Mouse (Mus musculus) ES-E14 (cell line): ENCODE measurements around the gene Pole2. TPM values are rescaled to one million over a fixed set of nuclear protein-coding genes. Genes with fewer than 3 reads are reported as not detected.

ENCODE experiments used
- DNase-seq: peaks from one replicate; pipeline ENCODE4 v3.0.0-alpha.2; 2013; ENCODE audit warnings: low read depth, low spot score
- H3K27ac ChIP-seq: 2 replicates; pipeline ENCODE4 v1.5.1; 2012; ENCODE audit warnings: low read depth, mild to moderate bottlenecking, low read length, moderate library complexity, mixed read lengths; ENCODE audit not compliant: poor library complexity, insufficient read depth, severe bottlenecking
- H3K36me3 ChIP-seq: 2 replicates; pipeline ENCODE4 v1.6.1; 2012; ENCODE audit warnings: mild to moderate bottlenecking, low read length, moderate library complexity, mixed read lengths; ENCODE audit not compliant: control insufficient read depth, poor library complexity, insufficient read depth, severe bottlenecking
- H3K4me1 ChIP-seq, 2 experiments: fragments of 150-350 bp in 1 of 2; sonication (generic) in 1 of 2; 2 replicates each; pipeline ENCODE4 v1.6.1; 2012; ENCODE audit warnings: low read length in 2 of 2, mild to moderate bottlenecking in 1 of 2, mixed read lengths in 1 of 2; ENCODE audit not compliant: control insufficient read depth in 2 of 2, insufficient read depth in 2 of 2, poor library complexity in 1 of 2
- H3K4me3 ChIP-seq, 2 experiments: fragments of 150-350 bp in 1 of 2; sonication (generic) in 1 of 2; 2 replicates each; pipeline ENCODE4 v1.5.1; 2012; ENCODE audit warnings: low read length in 2 of 2, low read depth in 1 of 2, mild to moderate bottlenecking in 1 of 2, mixed read lengths in 1 of 2; ENCODE audit not compliant: insufficient read depth in 1 of 2, poor library complexity in 1 of 2, severe bottlenecking in 1 of 2
- H3K9ac ChIP-seq: 2 replicates; pipeline ENCODE4 v1.6.1; 2012; ENCODE audit warnings: low read depth, mild to moderate bottlenecking, low read length, mixed read lengths; ENCODE audit not compliant: poor library complexity, insufficient read depth, severe bottlenecking
- H3K9me3 ChIP-seq: fragments of 150-350 bp; sonication (generic); 2 replicates; pipeline ENCODE4 v1.6.1; 2012; ENCODE audit warnings: low read depth, mild to moderate bottlenecking, low read length; ENCODE audit not compliant: control insufficient read depth, insufficient read depth
- CHD2 ChIP-seq: IDR thresholded peaks from 2 replicates; pipeline ENCODE4 v1.6.1; 2014; ENCODE audit warnings: mild to moderate bottlenecking, low read depth, low read length, inconsistent platforms
- HCFC1 ChIP-seq: IDR thresholded peaks from 2 replicates; pipeline ENCODE4 v1.6.1; 2012; ENCODE audit warnings: low read length, inconsistent platforms, borderline replicate concordance; ENCODE audit not compliant: insufficient read depth
- MAFK ChIP-seq: IDR thresholded peaks from 2 replicates; pipeline ENCODE4 v1.6.1; 2014; ENCODE audit warnings: mild to moderate bottlenecking, low read depth, low read length, inconsistent platforms; ENCODE audit not compliant: insufficient read depth
- ZC3H11A ChIP-seq: IDR thresholded peaks from 2 replicates; pipeline ENCODE4 v1.6.1; 2012; ENCODE audit warnings: low read depth, mild to moderate bottlenecking, inconsistent platforms, low read length, borderline replicate concordance
- ZNF384 ChIP-seq: IDR thresholded peaks from 2 replicates; pipeline ENCODE4 v1.6.1; 2012; ENCODE audit warnings: low read depth, low read length, inconsistent platforms
- in situ Hi-C, 2 experiments: fragments of 600-800 bp; cut with MboI; formaldehyde crosslinking; loops; one replicate each; pipeline ENCODE4 v1.15.1; 2025; ENCODE audit warnings: low sequenced_read_pairs in 2 of 2, inconsistent platforms in 1 of 2; ENCODE audit not compliant: unreplicated experiment in 2 of 2
- total RNA-seq: library from RNA; depleted of rRNA; stranded (reverse); fragments of 300-350 nt; gene quantifications from 2 replicates; pipeline ENCODE4 v1.2.3, GENCODE M21; 2012

The Pole2 gene
- total RNA-seq, 1 experiment = 24.4 TPM

- H3K9me3 ChIP-seq = no peaks in the 10 kb centered on the region
- in situ Hi-C loops = no loop called here
- peaks cover 6% of the 10 kb centered on the region; the same call in 1 of the 2 replicates for H3K36me3 ChIP-seq
- no peak overlapping the region for H3K4me3 ChIP-seq
- H3K4me1 ChIP-seq = peaks cover 0 to 1% of the 10 kb centered on the region in 2 experiments; a peak in 1 of 4 replicates
- no peak overlapping the region for H3K9ac ChIP-seq
- TF ChIP-seq ZC3H11A (no peak), HCFC1 (no peak), MAFK (no peak), ZNF384 (no peak), CHD2 (no peak)
- no peak overlapping the region for H3K27ac ChIP-seq
- DNase-seq = no peak
Measured at GRCm38 (mm10) chr12:69192637-69193036, 35.4 kb downstream of the Pole2 start.

- DNase-seq = no peak
- H3K27ac ChIP-seq = no peak overlapping the region; the same call in 1 of the 2 replicates
- H3K9ac ChIP-seq = no peak overlapping the region
- H3K9me3 ChIP-seq = no peaks in the 10 kb centered on the region
- peaks cover 9% of the 10 kb centered on the region; the same call in 1 of the 2 replicates for H3K36me3 ChIP-seq
- TF ChIP-seq ZNF384 = no peak
- no peak for TF ChIP-seq CHD2
- TF ChIP-seq ZC3H11A = no peak
- no peak for TF ChIP-seq MAFK
- no peak for TF ChIP-seq HCFC1
- H3K4me1 ChIP-seq = peaks cover 0 to 1% of the 10 kb centered on the region in 2 experiments; a peak in 1 of 4 replicates
- in situ Hi-C loops = no loop called here
- H3K4me3 ChIP-seq = no peak overlapping the region
Measured at GRCm38 (mm10) chr12:69191396-69191795, 36.6 kb downstream of the Pole2 start.

GRCm38 (mm10) chr12:69190522-69190921, 37.5 kb downstream of the Pole2 start:
- peaks cover 0 to 1% of the 10 kb centered on the region in 2 experiments; a peak in 1 of 4 replicates for H3K4me1 ChIP-seq
- no peak for DNase-seq
- H3K4me3 ChIP-seq = no peak overlapping the region
- TF ChIP-seq CHD2 = no peak
- no peak for TF ChIP-seq MAFK
- no peak for TF ChIP-seq HCFC1
- no peak for TF ChIP-seq ZC3H11A
- no peak for TF ChIP-seq ZNF384
- no peaks in the 10 kb centered on the region for H3K9me3 ChIP-seq
- no peak overlapping the region for H3K27ac ChIP-seq
- in situ Hi-C loops = no loop called here
- H3K9ac ChIP-seq = no peak overlapping the region
- peaks cover 9% of the 10 kb centered on the region; the same call in 1 of the 2 replicates for H3K36me3 ChIP-seq

GRCm38 (mm10) chr12:69190074-69190473, 37.9 kb downstream of the Pole2 start:
- no peak for TF ChIP-seq ZC3H11A
- TF ChIP-seq ZNF384 = no peak
- TF ChIP-seq HCFC1 = no peak
- no peak for TF ChIP-seq CHD2
- no peak for TF ChIP-seq MAFK
- H3K36me3 ChIP-seq = peaks cover 9% of the 10 kb centered on the region; the same call in 1 of the 2 replicates
- H3K4me1 ChIP-seq = peaks cover 0 to 3% of the 10 kb centered on the region in 2 experiments; a peak in 1 of 4 replicates
- no peak overlapping the region for H3K4me3 ChIP-seq
- DNase-seq = no peak
- no peaks in the 10 kb centered on the region for H3K9me3 ChIP-seq
- no peak overlapping the region for H3K27ac ChIP-seq
- in situ Hi-C loops = no loop called here
- H3K9ac ChIP-seq = no peak overlapping the region
